Mouse (Mus musculus) ES-E14 (cell line): ENCODE measurements around the gene Sel1l3.

Source experiments
- CHD2 ChIP-seq: IDR thresholded peaks from 2 replicates; pipeline ENCODE4 v1.6.1; 2014; ENCODE audit warnings: mild to moderate bottlenecking, low read depth, low read length, inconsistent platforms
- HCFC1 ChIP-seq: IDR thresholded peaks from 2 replicates; pipeline ENCODE4 v1.6.1; 2012; ENCODE audit warnings: low read length, inconsistent platforms, borderline replicate concordance; ENCODE audit not compliant: insufficient read depth
- ZC3H11A ChIP-seq: IDR thresholded peaks from 2 replicates; pipeline ENCODE4 v1.6.1; 2012; ENCODE audit warnings: low read depth, mild to moderate bottlenecking, inconsistent platforms, low read length, borderline replicate concordance
- ZNF384 ChIP-seq: IDR thresholded peaks from 2 replicates; pipeline ENCODE4 v1.6.1; 2012; ENCODE audit warnings: low read depth, low read length, inconsistent platforms

- TF ChIP-seq ZC3H11A (no peak), HCFC1 (no peak), ZNF384 (no peak), CHD2 (no peak)
Measured at GRCm38 (mm10) chr5:53193092-53194030, 20.4 kb downstream of the Sel1l3 start.
